Mouse (Mus musculus) spleen, adult 2 months (tissue): ENCODE results near the gene Parp8.

Experiments used
- CTCF ChIP-seq: fragments of 200-500 bp; IDR thresholded peaks from 2 replicates; pipeline ENCODE4 v1.5.1; 2011; ENCODE audit warnings: mild to moderate bottlenecking, inconsistent platforms; ENCODE audit not compliant: insufficient read depth, insufficient read length, insufficient replicate concordance; ENCODE audit errors: extremely low read depth
- POLR2A ChIP-seq: fragments of 200-500 bp; IDR thresholded peaks from 2 replicates; pipeline ENCODE4 v1.6.1; 2011; ENCODE audit warnings: low read depth, low read length, inconsistent platforms

DNA sequence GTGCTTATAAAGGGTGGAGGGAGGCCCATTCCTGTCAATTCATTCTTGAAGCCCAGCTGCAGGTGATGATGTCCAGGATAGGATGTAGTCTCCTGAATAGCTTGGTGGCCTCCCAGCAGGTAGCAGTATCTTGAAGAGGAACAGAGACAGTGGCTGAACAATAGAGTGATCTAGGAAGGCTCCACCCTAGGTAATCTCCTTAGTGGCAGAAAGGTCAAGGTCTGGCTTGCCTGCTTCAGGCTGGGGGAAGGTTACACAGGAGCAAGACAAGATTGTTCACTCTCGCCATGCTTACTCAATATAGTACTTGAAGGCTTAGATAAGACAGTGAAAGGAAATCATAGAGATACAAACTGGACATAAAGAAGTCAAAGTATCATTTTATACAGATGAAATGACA lies 213.9 kb downstream of the Parp8 start:
- TF ChIP-seq CTCF (no peak), POLR2A (no peak)
